In genomic region chr9:7959301-7959700, GRCm38 (mm10) we compare ENCODE assay signal across 25 mouse cellular contexts. TPM values are rescaled to one million over a fixed set of nuclear protein-coding genes. Genes with fewer than 3 reads are reported as not detected.
A peak's percentile ranks its signal among the peaks of the same experiment; 100 is the strongest.
DNase-seq lines count a peak whose midpoint lies in the region; ATAC-seq and TF ChIP-seq lines count a peak whose summit lies in the region.
"Had no signal": no experiment of that assay in that cellular context is flagged by ENCODE, and none has a peak within 500 bp of the region (broad histone marks: within the 10 kb centered on the region; RNA-seq: fewer than 3 reads in every experiment).

No protein-coding gene starts in this region.

- TF ChIP-seq CTCF in layer of hippocampus, adult 2 months (conservative IDR thresholded peaks at IDR 0.05), result no peak

- intact Hi-C loops in heart, postnatal 25 days (cut with DNase I), result no loop called here

- H3K4me2 ChIP-seq in lung, embryonic 16.5 days (ENCODE audit: low read depth, low read length), result no peak overlapping the region
- no peak overlapping the region for H3K4me2 ChIP-seq in embryonic facial prominence, embryonic 15.5 days (replicated peaks)
- H3K4me2 ChIP-seq in stomach, embryonic 16.5 days (ENCODE audit: low read depth, low read length), result no peak overlapping the region
- H3K4me2 ChIP-seq in forebrain, embryonic 13.5 days, result no peak overlapping the region
- H3K4me2 ChIP-seq: kidney, embryonic 15.5 days; liver, embryonic 11.5 days; midbrain, embryonic 12.5 days; neural tube, embryonic 12.5 days; stomach, embryonic 15.5 days had no signal

- H3K9ac ChIP-seq in lung, embryonic 16.5 days (ENCODE audit: low read length), result no peak overlapping the region
- no peak overlapping the region for H3K9ac ChIP-seq in embryonic facial prominence, embryonic 15.5 days
- H3K9ac ChIP-seq in stomach, embryonic 16.5 days (ENCODE audit: low read length), result no peak overlapping the region
- no peak overlapping the region for H3K9ac ChIP-seq in forebrain, embryonic 13.5 days
- H3K9ac ChIP-seq: kidney, embryonic 15.5 days; liver, postnatal 0 days; midbrain, embryonic 12.5 days; neural tube, embryonic 12.5 days; stomach, embryonic 15.5 days had no signal

- peaks cover 14% of the 10 kb centered on the region for H3K4me1 ChIP-seq in lung, embryonic 16.5 days (replicated peaks; ENCODE audit: control insufficient read depth, insufficient read depth, low read length)
- peaks cover 50% of the 10 kb centered on the region for H3K4me1 ChIP-seq in embryonic facial prominence, embryonic 15.5 days
- peaks cover 23% of the 10 kb centered on the region for H3K4me1 ChIP-seq in stomach, embryonic 16.5 days (ENCODE audit: control insufficient read depth, insufficient read depth, low read length)
- peaks cover 45% of the 10 kb centered on the region for H3K4me1 ChIP-seq in forebrain, embryonic 13.5 days

- H3K36me3 ChIP-seq in lung, embryonic 16.5 days (ENCODE audit: control insufficient read depth, insufficient read depth, low read length), result peaks cover 6% of the 10 kb centered on the region
- peaks cover 15% of the 10 kb centered on the region for H3K36me3 ChIP-seq in embryonic facial prominence, embryonic 15.5 days
- no peaks in the 10 kb centered on the region; the same call in 1 of the 2 replicates for H3K36me3 ChIP-seq in stomach, embryonic 16.5 days (ENCODE audit: control insufficient read depth, insufficient read depth, low read length)
- H3K36me3 ChIP-seq in forebrain, embryonic 13.5 days (ENCODE audit: poor library complexity, severe bottlenecking), result no peaks in the 10 kb centered on the region

- WGBS in lung, embryonic 16.5 days, result 68% methylated on average over 2 of the region's 2 CpGs
- 65% methylated on average over 2 of the region's 2 CpGs for WGBS in embryonic facial prominence, embryonic 15.5 days
- WGBS in stomach, embryonic 16.5 days, result 79% methylated on average over 2 of the region's 2 CpGs
- 89% methylated on average over 2 of the region's 2 CpGs for WGBS in forebrain, embryonic 13.5 days

- no peak for ATAC-seq in lung, embryonic 16.5 days (ENCODE audit: low read depth)
- ATAC-seq in embryonic facial prominence, embryonic 15.5 days (ENCODE audit: insufficient number of reproducible peaks, low FRiP score, low TSS enrichment, low read depth), result no peak
- no peak for ATAC-seq in stomach, embryonic 16.5 days (ENCODE audit: insufficient read depth, low FRiP score)
- no peak for ATAC-seq in forebrain, embryonic 13.5 days
- ATAC-seq: activated CD4-positive, CD25-positive, alpha-beta regulatory T cell, adult 4 months; hindbrain, postnatal 0 days; liver, postnatal 0 days had no signal

- no peak overlapping the region for H3K4me3 ChIP-seq in lung, embryonic 16.5 days (ENCODE audit: low read length)
- H3K4me3 ChIP-seq in embryonic facial prominence, embryonic 15.5 days (replicated peaks), result no peak overlapping the region
- no peak overlapping the region for H3K4me3 ChIP-seq in stomach, embryonic 16.5 days (replicated peaks; ENCODE audit: low read length)
- no peak overlapping the region for H3K4me3 ChIP-seq in forebrain, embryonic 13.5 days
- no peak overlapping the region for H3K4me3 ChIP-seq in layer of hippocampus, adult 2 months
- H3K4me3 ChIP-seq: forebrain, embryonic 10.5 days; kidney, embryonic 15.5 days; midbrain, embryonic 12.5 days; neural tube, embryonic 12.5 days; stomach, embryonic 15.5 days had no signal

- DNase-seq in heart, adult 11 months, result peak; percentile 86
- DNase-seq in heart, postnatal 25 days (ENCODE audit: low spot score), result no peak
- no peak for DNase-seq in lung, postnatal 10 days
- no peak for DNase-seq in layer of hippocampus, adult 2 months (ENCODE audit: low spot score in 2 of 2)
- DNase-seq: adrenal gland, adult 8-10 months; cerebellum, adult 18-20 months; cerebellum, postnatal 14 days; gastrocnemius, postnatal 36 days; kidney, adult 11 months; kidney, postnatal 36 days; liver, postnatal 0 days; thymus, adult 2 months had no signal

- no peaks in the 10 kb centered on the region for H3K27me3 ChIP-seq in lung, embryonic 16.5 days (ENCODE audit: control insufficient read depth, insufficient read depth, low read depth, low read length)
- no peaks in the 10 kb centered on the region for H3K27me3 ChIP-seq in embryonic facial prominence, embryonic 15.5 days
- no peaks in the 10 kb centered on the region for H3K27me3 ChIP-seq in stomach, embryonic 16.5 days (ENCODE audit: control insufficient read depth, insufficient read depth, low read length)
- no peaks in the 10 kb centered on the region for H3K27me3 ChIP-seq in forebrain, embryonic 13.5 days
- H3K27me3 ChIP-seq: kidney, embryonic 15.5 days; midbrain, embryonic 12.5 days; neural tube, embryonic 12.5 days; stomach, embryonic 15.5 days had no signal

- H3K27ac ChIP-seq in lung, embryonic 16.5 days (ENCODE audit: low read length), result peak overlapping the region; percentile 19
- peak overlapping the region; percentile 92; the same call in 1 of the 2 replicates for H3K27ac ChIP-seq in embryonic facial prominence, embryonic 15.5 days (replicated peaks)
- 0 out of 2 replicates have a peak overlapping the region, but pooled peaks have one; percentile 25 for H3K27ac ChIP-seq in stomach, embryonic 16.5 days (ENCODE audit: low read length)
- H3K27ac ChIP-seq in forebrain, embryonic 13.5 days, result no peak overlapping the region
- H3K27ac ChIP-seq in layer of hippocampus, adult 2 months, result no peak overlapping the region
- H3K27ac ChIP-seq: forebrain, embryonic 10.5 days; midbrain, embryonic 12.5 days; neural tube, embryonic 12.5 days had no signal

- no peaks in the 10 kb centered on the region for H3K9me3 ChIP-seq in lung, embryonic 16.5 days (ENCODE audit: control insufficient read depth, low read length)
- H3K9me3 ChIP-seq in embryonic facial prominence, embryonic 15.5 days (replicated peaks), result no peaks in the 10 kb centered on the region
- no peaks in the 10 kb centered on the region for H3K9me3 ChIP-seq in stomach, embryonic 16.5 days (replicated peaks; ENCODE audit: control insufficient read depth, low read length)
- no peaks in the 10 kb centered on the region for H3K9me3 ChIP-seq in forebrain, embryonic 13.5 days (replicated peaks)
- H3K9me3 ChIP-seq: forebrain, embryonic 10.5 days; kidney, embryonic 15.5 days; midbrain, embryonic 12.5 days; neural tube, embryonic 12.5 days; stomach, embryonic 15.5 days had no signal

RNA-seq across cellular contexts. Expression of gene Yap1, which starts 45.1 kb away (rescaled TPM):
- 10 to 100 TPM; 61.1 to 62.8 TPM for total RNA-seq in heart, postnatal 25 days (2021)
- 28.5 and 30.3 TPM in 2 replicates for polyA plus RNA-seq in lung, embryonic 16.5 days (2015; fragmentation: Nextera tagmentation; extraction: Ambion mirVana)
- polyA plus RNA-seq in embryonic facial prominence, embryonic 15.5 days (2015; fragmentation: Nextera tagmentation; extraction: Ambion mirVana), result 49.0 and 49.2 TPM in 2 replicates
- 21.3 and 23.8 TPM in 2 replicates for polyA plus RNA-seq in stomach, embryonic 16.5 days (2015; fragmentation: Nextera tagmentation; extraction: Ambion mirVana)
- 13.8 and 15.6 TPM in 2 replicates for polyA plus RNA-seq in forebrain, embryonic 13.5 days (2015; fragmentation: Nextera tagmentation; extraction: Ambion mirVana)
- total RNA-seq in layer of hippocampus, adult 2 months (2021), result 10 to 100 TPM; 15.7 to 17.7 TPM
- total RNA-seq: megakaryocyte progenitor cell, adult 5-6 weeks had no signal
- polyA plus RNA-seq: activated CD4-positive, CD25-positive, alpha-beta regulatory T cell, adult 4 months had no signal

Comparison
In these comparisons a context has a peak if more than half of its experiments do, and no peak if none do; other contexts are left out.
1. H3K27ac ChIP-seq: peak in lung, embryonic 16.5 days (single experiment), embryonic facial prominence, embryonic 15.5 days (single experiment) and stomach, embryonic 16.5 days (single experiment); none in forebrain, embryonic 13.5 days (single experiment) and layer of hippocampus, adult 2 months (single experiment).